Mouse (Mus musculus) spleen, adult 2 months (tissue): ENCODE data around the gene Ppp1ca.

ENCODE experiments used
- CTCF ChIP-seq: fragments of 200-500 bp; IDR thresholded peaks from 2 replicates; pipeline ENCODE4 v1.5.1; 2011; ENCODE audit warnings: mild to moderate bottlenecking, inconsistent platforms; ENCODE audit not compliant: insufficient read depth, insufficient read length, insufficient replicate concordance; ENCODE audit errors: extremely low read depth
- POLR2A ChIP-seq: fragments of 200-500 bp; IDR thresholded peaks from 2 replicates; pipeline ENCODE4 v1.6.1; 2011; ENCODE audit warnings: low read depth, low read length, inconsistent platforms

- TF ChIP-seq CTCF (no peak), POLR2A (no peak)
Measured at GRCm38 (mm10) chr19:4193129-4193528, 1.3 kb downstream of the Ppp1ca start.
